Mouse (Mus musculus) skeletal muscle tissue, adult 2 months (tissue): ENCODE data around the gene Psmb8.

Source experiments
- DNase-seq: peaks from one replicate; pipeline ENCODE4 v3.0.0-alpha.2; 2012; ENCODE audit warnings: low read depth, low spot score

Gene Psmb8

GRCm38 (mm10) chr17:34192852-34193251 lies 4.7 kb upstream of the Psmb8 start:
- DNase-seq = no peak

DNA sequence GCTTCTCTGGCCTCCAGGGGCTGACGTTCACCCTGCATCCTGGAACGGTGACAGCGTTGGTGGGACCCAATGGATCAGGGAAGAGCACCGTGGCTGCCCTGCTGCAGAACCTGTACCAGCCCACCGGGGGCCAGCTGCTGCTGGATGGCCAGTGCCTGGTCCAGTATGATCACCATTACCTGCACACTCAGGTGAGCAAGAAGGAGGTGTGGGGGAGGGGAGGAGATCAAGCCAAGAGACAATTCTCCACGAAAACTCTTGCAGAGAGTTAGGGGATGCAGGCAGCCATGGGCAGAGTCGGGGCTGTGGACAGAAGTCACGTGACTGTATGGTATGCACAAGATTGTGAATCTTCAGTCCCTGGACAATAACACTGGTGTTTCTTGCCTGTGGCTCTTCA lies 4.1 kb upstream of the Psmb8 start:
- no peak for DNase-seq

GRCm38 (mm10) chr17:34194723-34195122 lies 2.8 kb upstream of the Psmb8 start:
- DNase-seq = no peak

- DNase-seq = no peak
Observed at GRCm38 (mm10) chr17:34196491-34196890, 1.0 kb upstream of the Psmb8 start.

DNA sequence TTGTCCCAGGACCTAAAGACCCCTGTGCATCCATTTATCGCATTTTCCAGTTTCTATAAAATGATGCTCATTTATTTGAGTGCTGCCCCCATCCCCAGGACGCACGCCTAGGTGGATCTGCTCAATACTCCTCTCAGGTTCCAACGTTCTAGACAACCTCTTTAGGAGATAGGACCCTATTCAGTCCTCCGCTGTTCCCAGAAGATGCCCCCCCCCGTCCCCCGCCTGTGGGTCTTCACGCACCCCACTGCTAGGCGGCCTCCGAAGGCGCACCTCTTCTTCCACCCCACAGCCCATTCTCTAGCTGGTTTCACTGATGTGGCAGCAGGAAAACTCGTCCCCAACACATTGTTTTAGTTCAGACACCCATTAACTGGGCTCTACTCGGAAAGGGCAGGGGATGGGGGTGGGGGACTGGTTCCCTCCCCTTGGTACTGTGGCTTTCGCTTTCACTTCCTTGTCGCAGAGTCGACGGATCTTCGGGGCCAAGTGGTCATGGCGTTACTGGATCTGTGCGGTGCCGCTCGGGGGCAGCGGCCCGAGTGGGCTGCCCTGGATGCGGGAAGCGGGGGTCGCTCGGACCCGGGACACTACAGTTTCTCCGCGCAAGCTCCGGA lies 491 bp downstream of the Psmb8 start:
- no peak for DNase-seq

DNA sequence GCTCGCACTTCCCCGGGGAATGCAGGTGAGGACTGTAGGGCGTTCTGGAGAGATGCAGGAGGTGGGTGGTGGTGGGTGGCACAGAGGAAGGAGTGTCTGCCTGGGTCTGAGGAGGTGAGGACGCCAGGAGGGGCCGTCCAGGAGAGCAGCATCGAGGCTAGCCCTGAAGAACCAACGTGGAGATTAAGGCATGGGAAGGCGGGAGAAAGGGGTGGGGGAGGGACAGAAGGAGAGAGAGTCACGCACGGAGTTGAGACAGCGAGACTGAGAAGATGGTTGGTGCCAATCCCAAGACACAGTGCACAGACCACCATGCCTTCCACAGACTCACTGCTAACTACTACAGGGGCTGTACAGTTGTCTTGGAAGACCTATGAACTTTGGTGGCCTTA lies 996 bp downstream of the Psmb8 start:
- DNase-seq = no peak

GRCm38 (mm10) chr17:34199050-34199619 lies 1.6 kb downstream of the Psmb8 start:
- DNase-seq = no peak

GRCm38 (mm10) chr17:34200047-34200446 lies 2.5 kb downstream of the Psmb8 start:
- DNase-seq = no peak

- no peak for DNase-seq
Observed at GRCm38 (mm10) chr17:34200772-34201505, 3.4 kb downstream of the Psmb8 start.

GRCm38 (mm10) chr17:34201506-34202055 lies 4.1 kb downstream of the Psmb8 start:
- DNase-seq = no peak

DNA sequence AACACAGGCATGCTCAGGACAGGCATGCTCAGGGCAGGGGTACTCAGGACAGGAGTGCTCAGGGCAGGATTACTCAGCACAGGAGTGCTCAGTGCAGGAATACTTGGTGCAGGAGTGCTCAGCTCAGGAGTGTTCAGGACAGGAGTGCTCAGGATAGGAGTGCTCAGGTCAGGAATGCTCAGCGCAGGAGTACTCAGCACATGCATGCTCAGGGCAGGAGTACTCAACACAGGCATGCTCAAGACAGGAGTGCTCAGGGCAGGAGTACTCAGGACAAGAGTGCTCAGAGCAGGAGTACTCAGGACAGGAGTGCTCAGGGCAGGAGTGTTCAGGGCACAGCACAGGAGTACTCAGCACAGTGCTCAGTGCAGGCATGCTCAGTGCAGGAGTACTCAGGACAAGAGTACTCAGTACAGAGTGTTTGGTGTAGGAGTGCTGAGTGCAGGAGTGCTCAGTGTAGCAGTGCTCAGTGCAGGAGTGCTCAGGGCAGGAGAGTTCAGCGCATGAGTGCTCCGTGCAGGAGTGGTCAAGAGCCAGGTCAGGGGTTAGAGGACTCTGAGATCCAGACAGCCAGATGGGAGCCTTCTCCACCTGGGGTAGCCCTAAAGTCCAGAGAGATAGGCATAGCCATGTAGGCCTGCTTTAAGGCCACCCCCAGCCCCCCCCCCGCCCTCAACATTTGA lies 5.4 kb downstream of the Psmb8 start:
- DNase-seq = no peak

DNA sequence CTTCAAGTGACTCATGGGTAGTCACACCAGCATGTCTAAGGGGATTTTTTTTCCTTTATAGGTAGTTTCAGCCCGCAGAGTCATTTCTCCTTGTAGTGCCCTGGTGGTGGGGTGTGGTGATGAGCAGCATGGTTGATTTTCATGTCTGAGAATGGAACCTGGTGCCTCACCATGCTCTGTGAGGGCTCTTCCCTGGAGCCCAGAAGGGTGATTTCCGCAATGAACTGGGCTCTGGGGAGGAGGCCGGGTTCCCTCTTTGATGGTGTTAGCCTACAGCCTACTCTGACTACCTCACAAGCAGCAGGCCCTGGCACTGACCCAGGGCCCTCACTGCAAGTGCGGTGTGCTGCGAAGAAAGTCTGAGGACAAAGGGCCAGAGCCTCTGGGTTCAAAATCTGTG lies 5.9 kb downstream of the Psmb8 start, which contains the start of gene Tap2:
TSS of gene Tap2 (plus strand) at position 84 of the 400 bp plus-strand sequence.
- DNase-seq = no peak

DNA sequence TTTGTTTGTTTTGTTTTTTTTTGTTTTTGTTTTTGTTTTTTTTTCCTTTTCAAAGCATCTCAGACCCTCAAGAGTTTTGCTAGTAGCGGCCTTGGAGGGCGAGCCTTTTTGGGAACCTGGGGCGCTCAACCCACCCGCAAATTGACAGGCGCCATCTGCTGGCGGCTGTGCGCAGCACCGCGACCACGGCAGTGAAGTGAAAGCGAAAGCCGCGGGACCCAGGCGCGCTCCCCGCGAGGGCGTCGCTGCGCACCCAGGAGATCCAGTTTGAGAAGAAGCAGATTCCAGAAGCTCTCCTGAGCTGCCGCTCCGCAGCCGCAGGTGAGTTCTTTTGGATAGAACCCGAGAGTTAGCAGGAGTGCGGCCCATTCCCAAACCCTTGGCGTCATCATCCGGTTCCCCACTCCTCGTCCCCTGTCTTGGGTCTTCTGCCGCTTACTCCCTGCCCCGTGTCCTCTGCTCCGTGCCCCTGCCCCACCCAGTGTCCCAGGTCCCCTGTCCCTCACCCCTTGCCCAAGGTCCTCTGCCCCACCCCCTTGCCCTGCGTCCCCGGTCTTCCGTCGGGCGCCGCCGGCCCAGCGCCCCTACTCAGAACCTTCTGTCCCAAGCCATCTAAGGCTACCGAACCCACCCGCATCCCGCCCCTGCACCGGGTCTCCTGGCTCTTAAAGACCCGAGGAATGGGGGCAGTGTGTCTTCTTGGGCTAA lies 6.9 kb downstream of the Psmb8 start:
- peak; percentile 70 for DNase-seq

- DNase-seq = no peak
Observed at GRCm38 (mm10) chr17:34205021-34205745, 7.7 kb downstream of the Psmb8 start.

DNA sequence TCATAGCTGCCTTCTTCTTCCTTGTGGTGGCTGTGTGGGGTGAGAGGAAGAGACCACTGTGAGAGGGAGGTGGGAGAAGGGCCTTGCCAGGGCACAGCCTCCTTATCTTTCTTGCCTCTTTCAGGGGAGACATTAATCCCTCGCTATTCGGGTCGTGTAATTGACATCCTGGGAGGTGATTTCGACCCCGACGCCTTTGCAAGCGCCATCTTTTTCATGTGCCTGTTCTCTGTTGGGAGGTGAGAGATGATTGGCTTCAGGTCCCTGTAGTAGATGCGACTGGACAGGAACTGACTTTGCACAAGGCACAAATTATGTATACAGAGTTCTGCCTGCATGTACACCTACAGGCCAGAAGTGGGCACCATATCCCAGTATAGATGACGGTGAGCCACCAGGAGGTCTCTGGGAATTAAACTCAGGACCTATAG lies 8.2 kb downstream of the Psmb8 start:
- no peak for DNase-seq

DNA sequence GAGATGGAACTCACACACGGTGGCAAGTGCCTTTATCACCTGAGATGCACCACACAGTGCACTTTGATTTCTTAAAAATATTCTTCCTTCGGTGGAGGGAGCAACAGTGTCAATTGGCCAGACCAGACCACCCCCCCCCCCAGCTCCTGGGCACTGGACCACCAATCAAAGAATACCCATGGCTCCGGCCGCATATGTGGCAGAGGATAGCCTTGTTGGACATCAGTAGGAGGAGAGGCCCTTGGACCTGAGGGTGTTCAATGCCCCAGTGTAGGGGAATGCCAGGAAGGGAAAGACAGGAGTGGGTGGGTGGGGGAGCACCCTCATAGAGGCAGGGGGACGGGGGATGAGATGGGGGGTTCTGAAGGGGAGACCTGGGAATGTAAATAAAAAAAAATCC lies 9.2 kb downstream of the Psmb8 start:
- DNase-seq = no peak

DNA sequence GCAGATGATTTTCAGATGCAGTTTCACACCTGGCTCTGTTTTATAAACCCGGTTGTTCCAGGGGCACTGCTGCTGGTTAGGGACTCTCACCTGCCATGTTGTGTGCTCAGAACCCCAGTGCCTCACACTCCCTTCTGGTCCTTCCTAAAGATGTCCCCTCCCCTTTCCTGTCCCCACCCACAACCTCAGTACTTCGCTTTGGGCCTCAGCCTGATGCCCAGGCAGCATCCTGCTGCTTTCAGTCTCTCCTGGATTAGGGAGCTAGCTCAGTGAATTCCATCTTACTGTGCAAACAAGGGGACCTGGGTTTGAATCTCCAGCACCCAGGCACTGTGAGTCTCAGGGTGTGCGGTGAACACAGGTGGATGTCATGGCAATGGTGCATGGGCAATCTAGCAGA lies 9.9 kb downstream of the Psmb8 start:
- DNase-seq = no peak

GRCm38 (mm10) chr17:34207866-34208265 lies 10.3 kb downstream of the Psmb8 start:
- DNase-seq = no peak

DNA sequence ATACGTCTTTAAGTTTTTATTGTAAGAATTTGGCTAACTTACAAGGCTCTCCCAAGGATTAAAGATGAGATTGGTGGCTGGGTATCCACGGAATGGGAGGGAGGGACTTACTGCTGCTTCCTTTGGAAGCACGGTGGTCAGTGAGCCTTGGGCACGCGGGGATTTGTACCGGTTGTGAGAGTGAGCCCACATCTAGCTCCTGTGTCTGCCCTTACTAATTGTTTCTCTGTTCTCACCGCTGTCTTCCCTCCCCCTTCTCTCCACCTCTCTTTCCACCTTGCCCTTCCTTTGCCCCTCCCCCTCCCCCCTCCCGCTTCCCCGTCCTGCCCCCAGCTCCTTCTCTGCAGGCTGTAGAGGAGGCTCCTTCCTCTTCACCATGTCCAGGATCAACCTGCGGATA lies 10.9 kb downstream of the Psmb8 start:
- DNase-seq = no peak

GRCm38 (mm10) chr17:34209680-34210079 lies 12.2 kb downstream of the Psmb8 start:
- DNase-seq = no peak

DNA sequence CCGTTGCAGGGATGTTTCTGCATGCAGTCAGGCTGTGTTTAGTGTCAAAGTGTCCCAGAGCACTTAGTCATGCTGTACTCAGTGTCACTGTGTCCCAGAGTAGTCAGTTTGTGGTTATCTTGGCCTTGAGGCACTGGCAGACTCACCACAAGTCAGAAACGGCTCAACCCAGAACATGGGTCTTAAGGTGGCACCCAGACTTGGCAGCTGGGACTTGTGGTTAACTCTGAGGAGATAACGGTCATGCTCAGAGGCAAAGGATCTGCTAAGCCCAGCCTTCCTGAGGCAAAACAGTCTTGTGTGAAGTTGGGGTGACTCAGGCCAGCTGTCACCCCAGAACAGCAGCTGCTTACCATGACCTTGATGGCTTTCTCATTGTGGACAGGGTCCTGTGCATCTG lies 13.1 kb downstream of the Psmb8 start:
- no peak for DNase-seq
